Mouse (Mus musculus) right cerebral cortex, postnatal 10 days (tissue): ENCODE data around the gene Polr3a.

Experiments used
- DNase-seq, 2 experiments: peaks; one replicate each; pipeline ENCODE4 v3.0.0; 2021; ENCODE audit warnings: low spot score in 2 of 2

The Polr3a gene

DNA sequence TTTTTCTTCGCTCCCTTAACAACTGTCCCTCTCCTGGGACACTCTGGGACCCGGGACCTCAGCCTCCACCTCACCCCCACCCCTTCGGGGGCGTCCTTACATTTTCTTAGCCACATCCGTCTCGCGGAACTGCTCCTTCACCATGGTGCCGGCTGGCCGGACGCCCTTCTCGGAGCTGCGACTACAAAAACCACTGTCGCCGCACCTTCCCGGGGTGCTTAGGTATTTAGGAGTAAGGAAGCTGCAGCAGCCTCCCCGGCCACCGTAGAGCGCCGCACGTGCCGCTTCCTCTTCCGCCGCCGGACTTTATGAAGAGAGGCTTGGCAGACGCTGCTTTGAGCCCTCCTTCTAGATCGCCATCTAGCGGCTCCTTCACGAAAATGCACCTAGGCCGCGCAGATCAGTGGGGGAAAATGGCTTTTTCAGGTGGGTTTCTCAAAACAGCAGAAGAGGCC is at the start of gene Polr3a, which contains the start of gene Rps24:
TSS of gene Polr3a (minus strand) at position 286 of the 455 bp plus-strand sequence.
TSS of gene Rps24 (plus strand) at position 353 of the 455 bp plus-strand sequence.
- DNase-seq, result peak; percentile 95 to 96

DNA sequence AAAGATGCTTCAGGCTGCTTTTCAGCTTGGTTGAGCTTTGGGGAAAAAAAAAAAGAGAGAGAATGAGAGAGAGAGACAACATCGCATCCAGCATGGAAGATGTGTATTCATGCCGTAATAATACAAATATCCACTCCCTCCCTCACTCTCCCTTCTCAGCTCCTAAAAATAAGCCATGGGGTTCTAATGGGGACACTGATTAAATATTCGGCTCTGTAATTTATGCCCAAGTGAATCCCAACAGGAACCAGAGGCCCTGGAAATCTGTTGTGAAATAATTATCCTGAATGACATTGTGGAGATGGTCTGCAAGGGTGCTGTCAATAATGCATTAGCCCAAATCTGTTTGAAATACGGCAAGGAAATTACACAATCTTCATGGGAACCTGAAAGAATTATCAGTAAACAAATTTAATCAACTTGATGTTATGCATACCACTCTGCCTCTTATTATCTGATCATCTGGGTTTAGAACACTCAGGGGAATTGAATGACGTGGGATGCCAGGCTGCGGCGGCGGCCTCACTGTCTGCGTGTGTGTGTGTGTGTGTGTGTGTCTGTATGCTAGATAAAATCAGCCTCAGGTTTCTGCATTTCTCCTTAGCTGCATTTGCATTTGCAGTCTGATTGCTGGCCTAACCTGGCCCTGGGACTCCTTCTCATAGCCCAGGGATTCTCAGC is 48.1 kb upstream of the Polr3a start:
- DNase-seq, result no peak

DNA sequence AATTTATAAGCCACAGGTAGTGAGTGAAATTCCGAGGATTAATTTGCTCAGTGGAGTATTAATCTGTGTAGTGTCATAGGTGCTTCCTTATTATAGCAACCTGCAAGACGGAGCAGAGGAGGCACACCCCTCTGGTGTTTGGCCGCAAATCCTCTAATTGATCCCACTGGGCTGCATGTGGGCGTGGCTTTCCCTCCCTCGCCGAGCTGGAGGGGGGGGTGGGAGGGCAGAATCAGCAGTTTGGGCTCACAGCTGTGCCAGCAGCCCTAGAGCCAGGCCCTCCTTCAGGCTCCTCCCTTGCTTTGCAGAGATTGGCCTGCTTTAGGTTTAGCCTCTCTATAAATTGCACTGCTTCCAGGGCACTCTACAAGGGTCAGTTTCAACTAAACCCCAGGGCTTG is 43.4 kb upstream of the Polr3a start:
- DNase-seq, result no peak

DNA sequence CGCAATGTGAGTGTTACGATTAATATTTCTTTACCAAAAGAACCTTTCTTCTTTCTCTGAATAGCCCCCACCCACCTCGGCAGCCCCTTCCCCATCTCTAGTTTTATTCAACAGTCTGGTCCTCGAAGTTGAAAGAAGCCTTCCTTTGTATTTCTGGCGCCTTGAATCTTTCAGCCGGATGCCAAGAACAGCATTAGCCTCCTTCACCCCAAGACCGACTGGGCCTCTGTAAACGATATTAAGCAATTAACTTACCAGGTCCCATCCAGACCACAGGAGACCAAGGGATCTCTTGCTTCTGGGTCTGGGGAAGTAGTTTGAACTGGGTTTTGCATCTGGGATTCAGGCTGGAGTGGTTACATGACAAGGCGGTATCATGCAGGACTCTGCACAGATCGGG is 39.6 kb upstream of the Polr3a start:
- no peak for DNase-seq

GRCm38 (mm10) chr14:24525677-24526415 is 39.0 kb upstream of the Polr3a start:
- no peak for DNase-seq

DNA sequence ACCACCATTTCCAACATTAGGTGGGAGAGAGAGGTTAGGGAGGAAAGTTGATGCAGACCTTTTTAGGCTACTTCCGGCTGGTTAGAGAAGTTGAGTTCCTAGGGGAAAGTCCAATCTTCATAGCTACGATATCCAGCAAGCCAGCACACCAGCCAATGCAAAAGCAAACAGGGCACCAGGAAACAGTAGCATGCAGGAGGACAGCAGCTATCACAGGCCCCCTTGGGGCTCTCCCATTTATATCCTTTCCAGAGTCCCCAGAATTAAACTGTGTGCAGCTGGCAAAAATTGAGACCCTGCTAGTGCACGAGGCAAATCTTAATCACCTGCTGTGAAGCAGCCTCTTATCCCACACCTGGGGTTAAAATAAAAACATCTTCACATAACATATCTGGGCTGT is 38.3 kb upstream of the Polr3a start:
- DNase-seq, result no peak

- no peak for DNase-seq
These were observed 34.7 kb upstream of the Polr3a start for GRCm38 (mm10) chr14:24521597-24521996.

DNA sequence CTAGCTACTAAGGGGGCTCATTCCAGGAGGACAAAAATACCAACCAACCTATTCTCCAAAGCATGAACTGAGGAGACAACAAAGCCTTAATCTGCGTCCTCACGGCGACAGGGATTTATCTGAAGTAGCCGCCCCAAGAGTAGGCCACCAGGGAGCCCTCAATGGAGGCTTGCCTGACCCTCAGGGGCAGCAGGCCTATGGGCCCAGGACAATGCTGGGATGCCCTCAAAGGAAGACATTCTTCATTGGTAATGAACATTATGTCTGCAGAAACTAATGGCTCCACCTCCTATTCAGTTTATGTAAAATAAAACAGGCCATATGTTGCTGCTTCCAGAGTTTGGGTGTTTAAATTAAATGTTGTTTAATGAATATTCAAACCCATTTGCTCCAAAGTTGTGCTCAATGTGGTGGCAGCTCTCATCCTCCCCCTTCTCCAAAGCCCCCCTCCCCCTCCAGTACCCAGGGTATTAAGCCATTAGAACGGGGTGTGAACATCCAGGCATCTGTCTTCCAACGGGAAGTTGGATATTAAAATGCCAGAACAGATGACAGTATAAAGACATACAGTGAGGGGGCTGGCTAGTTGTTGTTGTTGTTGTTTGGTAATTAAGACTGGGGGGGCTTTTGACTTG is 25.8 kb upstream of the Polr3a start:
- no peak for DNase-seq

- no peak for DNase-seq
These were observed 23.8 kb upstream of the Polr3a start for GRCm38 (mm10) chr14:24510679-24511078.

- no peak for DNase-seq
These were observed 23.4 kb upstream of the Polr3a start for GRCm38 (mm10) chr14:24510218-24510617.

GRCm38 (mm10) chr14:24509557-24509956 is 22.7 kb upstream of the Polr3a start:
- DNase-seq, result no peak

- DNase-seq, result no peak
These were observed 21.4 kb upstream of the Polr3a start for GRCm38 (mm10) chr14:24508070-24508773.

- DNase-seq, result no peak
These were observed 20.7 kb upstream of the Polr3a start for GRCm38 (mm10) chr14:24507452-24508069.

- DNase-seq, result no peak
These were observed 14.4 kb upstream of the Polr3a start for GRCm38 (mm10) chr14:24501256-24501655.

DNA sequence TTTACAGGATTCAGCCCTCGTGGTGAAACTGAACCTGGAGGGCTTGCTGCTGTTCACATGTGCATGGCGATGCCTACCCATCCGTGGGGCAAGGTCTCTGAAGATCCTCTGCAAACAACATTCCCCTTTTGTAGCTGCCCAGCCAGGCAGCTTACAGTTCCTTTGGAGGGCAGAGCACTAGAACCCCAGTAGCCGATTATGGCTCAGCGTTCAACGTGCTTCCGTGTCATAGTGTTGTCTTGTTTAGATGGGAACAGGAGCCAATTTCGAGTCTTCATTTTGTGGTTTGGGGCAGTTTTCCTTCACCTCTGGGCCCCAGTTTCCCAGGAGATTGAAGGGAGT is 14.0 kb upstream of the Polr3a start:
- DNase-seq, result no peak

GRCm38 (mm10) chr14:24500091-24500844 is 13.4 kb upstream of the Polr3a start:
- peak; percentile 89 to 93 for DNase-seq

DNA sequence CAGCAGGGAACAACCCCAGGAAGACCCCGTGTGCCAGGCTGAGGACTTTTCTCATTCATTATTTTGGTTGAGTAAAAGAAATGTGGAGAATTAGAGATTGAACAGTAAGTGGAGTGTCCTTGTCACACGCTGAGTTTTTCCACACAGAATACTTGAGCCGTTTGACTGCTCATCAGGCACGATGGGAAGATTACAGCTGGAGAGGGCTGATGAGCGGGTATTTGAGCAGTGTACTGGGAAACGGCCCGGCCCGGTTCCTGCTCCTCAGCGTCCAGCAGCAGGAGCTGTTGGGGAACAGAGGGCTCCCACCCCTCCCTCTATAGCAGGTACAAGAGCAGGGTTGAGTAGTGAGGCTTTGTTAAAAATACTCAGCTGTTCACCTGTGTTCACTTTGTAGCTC is 12.6 kb upstream of the Polr3a start:
- DNase-seq, result no peak

GRCm38 (mm10) chr14:24498561-24499255 is 11.8 kb upstream of the Polr3a start:
- no peak for DNase-seq

DNA sequence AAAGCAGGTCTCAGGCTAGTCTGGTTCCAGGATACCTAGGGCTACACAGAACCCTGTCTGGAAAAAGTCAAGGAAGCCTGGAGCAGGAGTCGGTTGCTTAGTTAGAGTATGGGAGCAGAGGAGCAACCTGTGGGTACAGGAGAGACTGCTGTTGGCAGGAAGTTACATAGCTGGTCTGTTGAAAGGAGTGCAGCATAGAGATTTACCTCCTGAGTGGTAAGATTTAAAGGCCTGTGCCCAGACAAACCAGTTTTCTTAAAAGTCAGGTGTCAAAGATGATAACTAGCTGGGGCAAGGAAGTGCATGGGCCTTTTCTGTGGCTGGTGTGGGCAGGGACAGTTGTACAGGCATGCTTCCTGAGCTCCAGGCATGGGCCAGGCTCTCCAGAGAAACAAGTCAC is 10.6 kb upstream of the Polr3a start:
- no peak for DNase-seq

DNA sequence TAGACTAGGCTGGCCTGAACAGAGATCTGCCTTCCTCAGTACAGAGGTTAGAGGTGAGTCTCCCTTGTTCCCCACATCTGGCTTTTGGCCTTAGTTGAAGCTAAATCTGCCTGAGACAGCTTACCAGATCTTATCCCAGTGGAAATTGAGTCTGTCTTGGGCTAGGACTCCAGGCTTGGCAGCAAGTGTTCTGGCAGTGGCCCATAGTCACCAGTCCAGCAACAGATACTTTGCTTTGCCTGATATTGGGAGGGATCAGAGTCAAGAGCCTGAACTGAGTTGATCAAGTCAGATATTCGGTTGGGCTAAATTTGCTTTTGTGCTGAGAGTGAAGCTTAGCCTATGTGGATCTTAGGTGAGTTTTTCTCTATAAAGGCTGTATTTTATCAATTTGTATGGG is 9.6 kb upstream of the Polr3a start:
- no peak for DNase-seq
